Mouse (Mus musculus) ES-E14 (cell line): ENCODE data around the gene Tmem126a.

ENCODE experiments used
- CHD2 ChIP-seq: IDR thresholded peaks from 2 replicates; pipeline ENCODE4 v1.6.1; 2014; ENCODE audit warnings: mild to moderate bottlenecking, low read depth, low read length, inconsistent platforms
- HCFC1 ChIP-seq: IDR thresholded peaks from 2 replicates; pipeline ENCODE4 v1.6.1; 2012; ENCODE audit warnings: low read length, inconsistent platforms, borderline replicate concordance; ENCODE audit not compliant: insufficient read depth
- MAFK ChIP-seq: IDR thresholded peaks from 2 replicates; pipeline ENCODE4 v1.6.1; 2014; ENCODE audit warnings: mild to moderate bottlenecking, low read depth, low read length, inconsistent platforms; ENCODE audit not compliant: insufficient read depth
- ZC3H11A ChIP-seq: IDR thresholded peaks from 2 replicates; pipeline ENCODE4 v1.6.1; 2012; ENCODE audit warnings: low read depth, mild to moderate bottlenecking, inconsistent platforms, low read length, borderline replicate concordance
- ZNF384 ChIP-seq: IDR thresholded peaks from 2 replicates; pipeline ENCODE4 v1.6.1; 2012; ENCODE audit warnings: low read depth, low read length, inconsistent platforms

DNA sequence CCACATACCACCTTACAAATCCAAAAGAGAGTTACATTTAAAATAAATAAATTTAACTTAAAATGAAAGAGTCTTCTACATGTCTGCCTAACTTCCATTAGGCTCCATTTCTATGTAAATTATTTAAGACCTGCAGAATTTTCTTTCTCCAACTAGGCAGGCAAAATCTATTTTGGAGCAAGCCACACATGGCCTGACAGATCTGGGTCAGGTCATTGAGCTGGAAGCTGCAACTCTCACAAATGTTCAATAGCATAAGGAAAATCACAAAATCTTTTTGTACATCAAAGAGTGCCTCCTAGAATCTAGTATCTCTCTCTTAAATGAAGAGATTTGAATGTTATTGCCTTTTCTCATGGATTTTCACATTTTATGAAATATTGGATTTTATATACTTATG is 24.8 kb downstream of the Tmem126a start:
- TF ChIP-seq ZC3H11A (no peak), HCFC1 (no peak), MAFK (no peak), ZNF384 (no peak), CHD2 (no peak)
